Mouse (Mus musculus) gastrocnemius, postnatal 4 days (tissue): ENCODE results near the gene Sorbs2. TPM values are rescaled to one million over a fixed set of nuclear protein-coding genes. Genes with fewer than 3 reads are reported as not detected.

Source experiments
- DNase-seq, 2 experiments: peaks; one replicate each; pipeline ENCODE4 v3.0.0; 2021 to 2022; ENCODE audit warnings: low spot score in 2 of 2, mixed read lengths in 2 of 2
- total RNA-seq, 2 experiments: library from RNA; stranded (reverse); gene quantifications; 2 replicates each; pipeline ENCODE4 v1.2.3; 2021

The Sorbs2 gene
- total RNA-seq, 2 experiments from 2014 or later: 40.0 to 48.1 TPM

- DNase-seq: no peak
Observed at GRCm38 (mm10) chr8:45677114-45677853, 169.7 kb downstream of the Sorbs2 start.

GRCm38 (mm10) chr8:45677854-45678241 lies 170.3 kb downstream of the Sorbs2 start:
- DNase-seq: no peak

GRCm38 (mm10) chr8:45681171-45681570 lies 173.6 kb downstream of the Sorbs2 start:
- no peak for DNase-seq

- no peak for DNase-seq
Observed at GRCm38 (mm10) chr8:45682845-45683383, 175.3 kb downstream of the Sorbs2 start.

GRCm38 (mm10) chr8:45687942-45688695 lies 180.5 kb downstream of the Sorbs2 start:
- no peak for DNase-seq

GRCm38 (mm10) chr8:45689611-45690207 lies 182.1 kb downstream of the Sorbs2 start:
- DNase-seq: no peak

- DNase-seq: no peak
Observed at GRCm38 (mm10) chr8:45700100-45700499, 192.5 kb downstream of the Sorbs2 start.

GRCm38 (mm10) chr8:45703700-45704101 lies 196.1 kb downstream of the Sorbs2 start:
- DNase-seq: no peak

- DNase-seq: no peak
Observed at GRCm38 (mm10) chr8:45709098-45709497, 201.5 kb downstream of the Sorbs2 start.

GRCm38 (mm10) chr8:45709734-45710133 lies 202.1 kb downstream of the Sorbs2 start:
- no peak for DNase-seq

- DNase-seq: no peak
Observed at GRCm38 (mm10) chr8:45712610-45713009, 205.0 kb downstream of the Sorbs2 start.

GRCm38 (mm10) chr8:45714806-45715205 lies 207.2 kb downstream of the Sorbs2 start:
- no peak for DNase-seq

GRCm38 (mm10) chr8:45715330-45716027 lies 207.9 kb downstream of the Sorbs2 start:
- no peak for DNase-seq

GRCm38 (mm10) chr8:45719776-45720175 lies 212.2 kb downstream of the Sorbs2 start:
- DNase-seq: no peak

GRCm38 (mm10) chr8:45724204-45724603 lies 216.6 kb downstream of the Sorbs2 start:
- no peak for DNase-seq

- DNase-seq: no peak
Observed at GRCm38 (mm10) chr8:45725321-45725720, 217.7 kb downstream of the Sorbs2 start.

- no peak for DNase-seq
Observed at GRCm38 (mm10) chr8:45729850-45730382, 222.3 kb downstream of the Sorbs2 start.

GRCm38 (mm10) chr8:45730795-45731194 lies 223.2 kb downstream of the Sorbs2 start:
- no peak for DNase-seq

GRCm38 (mm10) chr8:45734071-45734470 lies 226.5 kb downstream of the Sorbs2 start:
- no peak for DNase-seq

GRCm38 (mm10) chr8:45737266-45737665 lies 229.7 kb downstream of the Sorbs2 start:
- DNase-seq: no peak

- DNase-seq: no peak
Observed at GRCm38 (mm10) chr8:45743326-45743725, 235.7 kb downstream of the Sorbs2 start.
